Mouse (Mus musculus) erythroblast, embryonic 14.5 days (primary cell): ENCODE results near the gene Wtap.

Experiments
- GATA1 ChIP-seq: IDR thresholded peaks from 2 replicates; pipeline ENCODE4 v1.6.1; 2012; ENCODE audit warnings: low read length, inconsistent platforms, mixed read lengths
- TAL1 ChIP-seq: IDR thresholded peaks from 3 replicates; pipeline ENCODE4 v1.6.1; 2012; ENCODE audit warnings: low read length, inconsistent platforms, mixed read lengths

- TF ChIP-seq GATA1, result no peak
- TF ChIP-seq TAL1, result no peak
Observed at GRCm38 (mm10) chr17:13007730-13008425, 13.9 kb upstream of the Wtap start.
